Comparison of ENCODE assay signal across 9 mouse cellular contexts in genomic region chr7:6776314-6777059, GRCm38 (mm10). TPM values are rescaled to one million over a fixed set of nuclear protein-coding genes. Genes with fewer than 3 reads are reported as not detected.
DNase-seq lines count a peak whose midpoint lies in the region; ATAC-seq and TF ChIP-seq lines count a peak whose summit lies in the region.
"Had no signal": no experiment of that assay in that cellular context is flagged by ENCODE, and none has a peak within 500 bp of the region (broad histone marks: within the 10 kb centered on the region; RNA-seq: fewer than 3 reads in every experiment).

No protein-coding gene starts in this region.

- no peak overlapping the region for H3K4me2 ChIP-seq in heart, postnatal 0 days (ENCODE audit: low read depth, low read length)
- no peak overlapping the region for H3K4me2 ChIP-seq in intestine, embryonic 16.5 days (ENCODE audit: low read depth, low read length)
- H3K4me2 ChIP-seq in myocyte (ENCODE audit: low read depth): peak overlapping the region; percentile 60
- H3K4me2 ChIP-seq: midbrain, embryonic 12.5 days had no signal

- ATAC-seq in heart, postnatal 0 days (ENCODE audit: insufficient read depth, low read depth): no peak
- no peak for ATAC-seq in intestine, embryonic 16.5 days
- ATAC-seq in monocyte, adult 5-6 weeks (replicated peaks; ENCODE audit: insufficient number of reproducible peaks, low FRiP score, low TSS enrichment, poor library complexity, severe bottlenecking): no peak

- H3K27me3 ChIP-seq in heart, postnatal 0 days (ENCODE audit: control insufficient read depth, insufficient read depth, low read length): no peaks in the 10 kb centered on the region
- H3K27me3 ChIP-seq in intestine, embryonic 16.5 days (replicated peaks; ENCODE audit: control insufficient read depth, insufficient read depth, low read length): no peaks in the 10 kb centered on the region
- no peaks in the 10 kb centered on the region for H3K27me3 ChIP-seq in myocyte (ENCODE audit: control insufficient read depth, insufficient read depth, insufficient read length)
- H3K27me3 ChIP-seq: midbrain, embryonic 12.5 days had no signal

- no peaks in the 10 kb centered on the region for H3K9me3 ChIP-seq in heart, postnatal 0 days (replicated peaks; ENCODE audit: control insufficient read depth, low read length)
- H3K9me3 ChIP-seq in intestine, embryonic 16.5 days (ENCODE audit: control insufficient read depth, low read length): no peaks in the 10 kb centered on the region
- H3K9me3 ChIP-seq: midbrain, embryonic 12.5 days had no signal

- H3K79me2 ChIP-seq in myocyte (ENCODE audit: control insufficient read depth, insufficient read depth): no peaks in the 10 kb centered on the region

- no peak for TF ChIP-seq CTCF in heart, postnatal 0 days (IDR thresholded peaks at IDR 0.05; ENCODE audit: low read depth)

- no peak overlapping the region for H3ac ChIP-seq in myocyte (ENCODE audit: control insufficient read depth, insufficient read length)

- no peak overlapping the region for H3K9ac ChIP-seq in heart, postnatal 0 days (replicated peaks; ENCODE audit: low read depth, low read length)
- no peak overlapping the region for H3K9ac ChIP-seq in intestine, embryonic 16.5 days (ENCODE audit: low read depth, low read length)
- H3K9ac ChIP-seq: midbrain, embryonic 12.5 days had no signal

- peak overlapping the region; percentile 79 for H3K27ac ChIP-seq in heart, postnatal 0 days (ENCODE audit: low read depth)
- peak overlapping the region; percentile 77 for H3K27ac ChIP-seq in intestine, embryonic 16.5 days (ENCODE audit: low read length)

- peaks cover 21% of the 10 kb centered on the region for H3K4me1 ChIP-seq in heart, postnatal 0 days (ENCODE audit: control insufficient read depth, insufficient read depth)
- peaks cover 32% of the 10 kb centered on the region for H3K4me1 ChIP-seq in intestine, embryonic 16.5 days (ENCODE audit: control insufficient read depth, insufficient read depth, low read length)

- WGBS in heart, postnatal 0 days: 76% methylated on average over 10 of the region's 10 CpGs
- WGBS in intestine, embryonic 16.5 days: 85% methylated on average over 10 of the region's 10 CpGs

- no peak for TF ChIP-seq EP300 in heart, postnatal 0 days (IDR thresholded peaks at IDR 0.05; ENCODE audit: low read depth)

- DNase-seq in heart, postnatal 0 days (ENCODE audit: low spot score): no peak
- no peak for DNase-seq in heart, adult 8-10 months (ENCODE audit: low spot score)
- DNase-seq in cerebellum, adult 9-10 months: peak; percentile 63
- DNase-seq in gastrocnemius, postnatal 4 days (ENCODE audit: low spot score in 2 of 2): no peak
- DNase-seq in kidney, postnatal 25 days: no peak

- H3K4me3 ChIP-seq in heart, postnatal 0 days (ENCODE audit: low read depth, low read length): no peak overlapping the region
- H3K4me3 ChIP-seq in intestine, embryonic 16.5 days (ENCODE audit: low read length): no peak overlapping the region
- no peak overlapping the region for H3K4me3 ChIP-seq in myocyte
- H3K4me3 ChIP-seq: midbrain, embryonic 12.5 days had no signal

- H3K36me3 ChIP-seq in heart, postnatal 0 days (replicated peaks; ENCODE audit: control insufficient read depth, insufficient read depth, low read length): no peaks in the 10 kb centered on the region
- H3K36me3 ChIP-seq in intestine, embryonic 16.5 days (ENCODE audit: control insufficient read depth, insufficient read depth, low read length): no peaks in the 10 kb centered on the region
- H3K36me3 ChIP-seq in myocyte (ENCODE audit: control insufficient read depth, insufficient read depth): no peaks in the 10 kb centered on the region
- H3K36me3 ChIP-seq: midbrain, embryonic 12.5 days had no signal

- no peak for TF ChIP-seq POLR2A in myocyte (IDR thresholded peaks at IDR 0.05; ENCODE audit: insufficient read length, low read depth)

TF ChIP-seq in myocyte, 11 proteins besides CTCF, POLR2A, EP300 and RAD21:
- no peak for TF ChIP-seq SRF (IDR thresholded peaks at IDR 0.05; ENCODE audit: control insufficient read depth, insufficient read length, low read depth)
- TF ChIP-seq MYOG (IDR thresholded peaks at IDR 0.05; ENCODE audit: control insufficient read depth in 1 of 3, insufficient read depth in 1 of 3, insufficient read length in 2 of 3, low read depth in 2 of 3): no peak
- TF ChIP-seq MYOD1 (IDR thresholded peaks at IDR 0.05; ENCODE audit: control insufficient read depth in 1 of 3, insufficient read length in 2 of 3, low read depth in 2 of 3): peak in 2 of 3 experiments; percentile 61 to 90
TF ChIP-seq in myocyte: peak in this region for 1.

RNA-seq across cellular contexts. Expression of gene Usp29, which starts 46.1 kb away (rescaled TPM):
- 3.1 and 3.2 TPM in 2 replicates for total RNA-seq in heart, postnatal 0 days (2014; rRNA removed; ENCODE audit: low replicate concordance)
- polyA plus RNA-seq in heart, postnatal 0 days (2015; fragmentation: Nextera tagmentation; extraction: Ambion mirVana): 1.7 and 2.2 TPM in 2 replicates
- total RNA-seq in heart, adult 8-10 months (2022): not detected
- polyA plus RNA-seq in intestine, embryonic 16.5 days (2015; fragmentation: Nextera tagmentation; extraction: Ambion mirVana): 2.6 and 3.5 TPM in 2 replicates
- polyA plus RNA-seq in myocyte (2012; fragmentation: generic; extraction: Trizol): 1.1 TPM
- total RNA-seq in gastrocnemius, postnatal 4 days (2021): 10 to 100 TPM; 26.6 to 33.7 TPM
- 0.85 TPM in 1 of 3 replicates, not detected in the others for total RNA-seq in monocyte, adult 5-6 weeks (2017)

RNA-seq across cellular contexts. Expression of gene Peg3, which starts 46.3 kb away (rescaled TPM):
- total RNA-seq in heart, postnatal 0 days (2014; rRNA removed; ENCODE audit: low replicate concordance): 53.7 and 55.9 TPM in 2 replicates
- polyA plus RNA-seq in heart, postnatal 0 days (2015; fragmentation: Nextera tagmentation; extraction: Ambion mirVana): 26.3 and 28.5 TPM in 2 replicates
- 1 to 10 TPM; 3.1 to 5.9 (median 4.3) TPM for total RNA-seq in heart, adult 8-10 months (2022)
- polyA plus RNA-seq in intestine, embryonic 16.5 days (2015; fragmentation: Nextera tagmentation; extraction: Ambion mirVana): 58.6 and 63.3 TPM in 2 replicates
- 39.2 TPM for polyA plus RNA-seq in myocyte (2012; fragmentation: generic; extraction: Trizol)
- total RNA-seq in gastrocnemius, postnatal 4 days (2021): 100 to 1,000 TPM; 567 to 584 TPM
- total RNA-seq in monocyte, adult 5-6 weeks (2017): not detected in 3 replicates
